Mouse (Mus musculus) liver, embryonic 13.5 days (tissue): ENCODE data around the gene Fat3. TPM values are rescaled to one million over a fixed set of nuclear protein-coding genes. Genes with fewer than 3 reads are reported as not detected.
A peak's percentile ranks its signal among the peaks of the same experiment; 100 is the strongest.

Experiments
- ATAC-seq: fragments of 200-750 bp; cut with Nextera tagmentation; 2 replicates; pipeline ENCODE4 v1.8.0; 2017; ENCODE audit warnings: low read depth, mild to moderate bottlenecking, moderate number of reproducible peaks, moderate library complexity
- DNase-seq: peaks from one replicate; pipeline ENCODE4 v3.0.0; 2022
- H3K27ac ChIP-seq: fragments of 300-500 bp; sonication (generic); 2 replicates; pipeline ENCODE4 v1.5.1; 2015; ENCODE audit warnings: moderate library complexity, mild to moderate bottlenecking, inconsistent platforms
- H3K27me3 ChIP-seq: fragments of 300-500 bp; sonication (generic); 2 replicates; pipeline ENCODE4 v1.6.1; 2015; ENCODE audit warnings: mild to moderate bottlenecking, inconsistent platforms
- H3K36me3 ChIP-seq: fragments of 300-500 bp; sonication (generic); 2 replicates; pipeline ENCODE4 v1.6.1; 2015; ENCODE audit warnings: mild to moderate bottlenecking, inconsistent platforms
- H3K4me1 ChIP-seq: fragments of 300-500 bp; sonication (generic); replicated peaks from 2 replicates; pipeline ENCODE4 v1.6.1; 2015; ENCODE audit warnings: inconsistent platforms
- H3K4me2 ChIP-seq: fragments of 300-500 bp; sonication (generic); 2 replicates; pipeline ENCODE4 v1.6.1; 2015; ENCODE audit warnings: inconsistent platforms, mild to moderate bottlenecking, moderate library complexity
- H3K4me3 ChIP-seq: fragments of 300-500 bp; sonication (generic); replicated peaks from 2 replicates; pipeline ENCODE4 v1.5.1; 2015; ENCODE audit warnings: mild to moderate bottlenecking, inconsistent platforms
- H3K9ac ChIP-seq: fragments of 300-500 bp; sonication (generic); 2 replicates; pipeline ENCODE4 v1.6.1; 2015; ENCODE audit warnings: mild to moderate bottlenecking, inconsistent platforms
- H3K9me3 ChIP-seq: fragments of 300-500 bp; sonication (generic); replicated peaks from 2 replicates; pipeline ENCODE4 v1.6.1; 2016; ENCODE audit warnings: inconsistent platforms
- WGBS: fragments of 180-500 bp; shearing (Covaris S2); methylation state at CpG from one replicate; pipeline ENCODE4 v1.1.7; 2015; ENCODE audit not compliant: insufficient replicate concordance; 5-methylcytosine and 5-hydroxymethylcytosine counted together
- polyA plus RNA-seq: library from polyadenylated mRNA; unstranded; fragments of >200 nt; fragmentation: Nextera tagmentation; extraction: Ambion mirVana; gene quantifications from 2 replicates; pipeline ENCODE4 v1.2.1, GENCODE M21; 2015

Gene Fat3
- polyA plus RNA-seq, 1 experiment from 2014 or later, result 0.07 TPM

GRCm38 (mm10) chr9:16352486-16353048 lies 148.5 kb downstream of the Fat3 start:
- DNase-seq (no peak), ATAC-seq (no peak)
- Histone ChIP-seq H3K9ac (no peak overlapping the region), H3K4me1 (no peaks in the 10 kb centered on the region), H3K4me2 (no peak overlapping the region), H3K4me3 (no peak overlapping the region), H3K27me3 (no peaks in the 10 kb centered on the region), H3K36me3 (no peaks in the 10 kb centered on the region), H3K9me3 (no peaks in the 10 kb centered on the region), H3K27ac (no peak overlapping the region)
- 36% methylated on average over 4 of the region's 4 CpGs for WGBS

GRCm38 (mm10) chr9:16344902-16345855 lies 155.9 kb downstream of the Fat3 start:
- H3K9me3 ChIP-seq, result no peaks in the 10 kb centered on the region

GRCm38 (mm10) chr9:16343191-16343590 lies 157.9 kb downstream of the Fat3 start:
- DNase-seq (no peak), ATAC-seq (no peak)
- Histone ChIP-seq H3K27me3 (no peaks in the 10 kb centered on the region), H3K4me3 (no peak overlapping the region), H3K9ac (no peak overlapping the region), H3K27ac (no peak overlapping the region), H3K36me3 (no peaks in the 10 kb centered on the region), H3K4me2 (no peak overlapping the region), H3K9me3 (no peaks in the 10 kb centered on the region), H3K4me1 (no peaks in the 10 kb centered on the region)
- 56% methylated on average over 2 of the region's 2 CpGs for WGBS

More at GRCm38 (mm10) chr9:16344902-16345855, 155.9 kb downstream of the Fat3 start:
- Histone ChIP-seq H3K9ac (no peak overlapping the region), H3K36me3 (no peaks in the 10 kb centered on the region), H3K27me3 (no peaks in the 10 kb centered on the region), H3K4me2 (no peak overlapping the region), H3K4me3 (no peak overlapping the region), H3K4me1 (no peaks in the 10 kb centered on the region), H3K27ac (no peak overlapping the region)
- 66% methylated on average over 11 of the region's 11 CpGs for WGBS
- DNase-seq (no peak), ATAC-seq (no peak)

- Histone ChIP-seq H3K27me3 (no peaks in the 10 kb centered on the region), H3K9ac (no peak overlapping the region), H3K4me2 (no peak overlapping the region), H3K9me3 (no peaks in the 10 kb centered on the region), H3K4me3 (no peak overlapping the region), H3K36me3 (no peaks in the 10 kb centered on the region), H3K4me1 (no peaks in the 10 kb centered on the region), H3K27ac (no peak overlapping the region)
- ATAC-seq, result peak; percentile 70
- WGBS, result 45% methylated on average over 8 of the region's 8 CpGs
- DNase-seq, result no peak
Observed at GRCm38 (mm10) chr9:16342577-16342976, 158.5 kb downstream of the Fat3 start.

GRCm38 (mm10) chr9:16330290-16330984 lies 170.6 kb downstream of the Fat3 start:
- H3K27me3 ChIP-seq, result no peaks in the 10 kb centered on the region
- 42% methylated on average over 3 of the region's 3 CpGs for WGBS
- ATAC-seq (no peak), DNase-seq (no peak)
- H3K27ac ChIP-seq, result no peak overlapping the region
- no peaks in the 10 kb centered on the region for H3K4me1 ChIP-seq
- no peaks in the 10 kb centered on the region for H3K36me3 ChIP-seq
- H3K9ac ChIP-seq, result no peak overlapping the region
- no peaks in the 10 kb centered on the region for H3K9me3 ChIP-seq
- no peak overlapping the region for H3K4me2 ChIP-seq
- no peak overlapping the region for H3K4me3 ChIP-seq

GRCm38 (mm10) chr9:16318957-16319356 lies 182.1 kb downstream of the Fat3 start:
- no peaks in the 10 kb centered on the region for H3K27me3 ChIP-seq
- DNase-seq (no peak), ATAC-seq (no peak)
- H3K36me3 ChIP-seq, result no peaks in the 10 kb centered on the region
- no peaks in the 10 kb centered on the region for H3K9me3 ChIP-seq
- H3K4me3 ChIP-seq, result no peak overlapping the region
- no peaks in the 10 kb centered on the region for H3K4me1 ChIP-seq
- H3K9ac ChIP-seq, result no peak overlapping the region
- 53% methylated on average over 1 of the region's 1 CpGs for WGBS
- no peak overlapping the region for H3K27ac ChIP-seq
- no peak overlapping the region for H3K4me2 ChIP-seq

GRCm38 (mm10) chr9:16312599-16313197 lies 188.4 kb downstream of the Fat3 start:
- H3K4me2 ChIP-seq, result no peak overlapping the region
- H3K27me3 ChIP-seq, result no peaks in the 10 kb centered on the region
- H3K9me3 ChIP-seq, result no peaks in the 10 kb centered on the region
- 21% methylated on average over 4 of the region's 4 CpGs for WGBS
- no peak overlapping the region for H3K4me3 ChIP-seq
- H3K4me1 ChIP-seq, result no peaks in the 10 kb centered on the region
- DNase-seq (no peak), ATAC-seq (no peak)
- no peak overlapping the region for H3K9ac ChIP-seq
- no peaks in the 10 kb centered on the region for H3K36me3 ChIP-seq
- no peak overlapping the region for H3K27ac ChIP-seq

GRCm38 (mm10) chr9:16310855-16311848 lies 189.9 kb downstream of the Fat3 start:
- Histone ChIP-seq H3K4me1 (no peaks in the 10 kb centered on the region), H3K9me3 (no peaks in the 10 kb centered on the region), H3K4me3 (no peak overlapping the region), H3K36me3 (no peaks in the 10 kb centered on the region), H3K27me3 (no peaks in the 10 kb centered on the region), H3K4me2 (no peak overlapping the region), H3K9ac (no peak overlapping the region), H3K27ac (no peak overlapping the region)
- ATAC-seq, result no peak
- WGBS, result 49% methylated on average over 5 of the region's 5 CpGs
- no peak for DNase-seq

GRCm38 (mm10) chr9:16310305-16310704 lies 190.8 kb downstream of the Fat3 start:
- Histone ChIP-seq H3K4me3 (no peak overlapping the region), H3K9ac (no peak overlapping the region), H3K4me2 (no peak overlapping the region), H3K27me3 (no peaks in the 10 kb centered on the region), H3K36me3 (no peaks in the 10 kb centered on the region), H3K27ac (no peak overlapping the region), H3K4me1 (no peaks in the 10 kb centered on the region), H3K9me3 (no peaks in the 10 kb centered on the region)
- ATAC-seq, result no peak
- no peak for DNase-seq
- WGBS, result 67% methylated on average over 4 of the region's 4 CpGs

GRCm38 (mm10) chr9:16307789-16308188 lies 193.3 kb downstream of the Fat3 start:
- H3K27ac ChIP-seq, result no peak overlapping the region
- H3K9ac ChIP-seq, result no peak overlapping the region
- H3K4me3 ChIP-seq, result no peak overlapping the region
- no peaks in the 10 kb centered on the region for H3K4me1 ChIP-seq
- no peaks in the 10 kb centered on the region for H3K36me3 ChIP-seq
- H3K4me2 ChIP-seq, result no peak overlapping the region
- no peak for DNase-seq
- ATAC-seq, result no peak
- H3K27me3 ChIP-seq, result no peaks in the 10 kb centered on the region
- 75% methylated on average over 1 of the region's 1 CpGs for WGBS
- no peaks in the 10 kb centered on the region for H3K9me3 ChIP-seq
